Mouse (Mus musculus) colon, adult 2 months (tissue): ENCODE results near the gene Ccr7. TPM values are rescaled to one million over a fixed set of nuclear protein-coding genes. Genes with fewer than 3 reads are reported as not detected.

Source experiments
- polyA plus RNA-seq: library from polyadenylated mRNA; depleted of rRNA; stranded (reverse); fragments of >200 nt; gene quantifications from 2 replicates; pipeline ENCODE4 v1.2.3, GENCODE M21; 2012; rRNA removed

Ccr7 gene
- 3.1 and 4.5 TPM in 2 replicates for polyA plus RNA-seq

DNA sequence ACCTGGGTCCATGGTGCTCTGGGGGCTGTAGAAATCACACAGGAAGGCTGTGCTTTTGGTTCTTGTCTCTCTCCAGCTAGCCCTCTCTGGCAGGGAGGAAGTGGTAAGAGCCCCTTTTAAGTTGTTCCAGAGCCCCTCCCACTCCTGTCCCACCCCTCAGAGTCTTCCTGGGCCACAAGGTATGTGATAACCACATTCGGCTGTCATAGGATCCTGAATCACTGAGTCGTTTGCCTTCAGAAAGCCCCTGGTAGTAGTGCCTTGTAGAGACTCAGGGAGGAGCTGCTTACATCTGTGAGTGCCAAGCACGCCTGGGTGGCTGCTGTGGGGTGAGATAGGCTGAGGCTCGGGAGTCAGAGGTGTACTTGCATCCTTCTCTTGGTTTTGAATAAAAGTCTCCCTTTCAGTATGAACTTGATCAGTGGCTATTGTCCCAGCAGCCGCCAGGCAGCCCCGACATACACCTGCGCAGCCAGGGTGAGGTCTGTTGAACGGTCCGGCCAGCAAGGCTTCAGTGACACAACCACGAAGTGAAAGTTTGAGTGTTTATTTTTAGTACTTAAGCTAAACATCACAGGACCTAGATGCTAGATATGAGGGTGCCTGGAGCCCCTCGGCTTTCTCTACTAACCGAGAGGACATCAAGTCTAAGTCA, at the start of gene Ccr7:
Gene Ccr7, minus strand, starts transcription at position 91 of the 655 bp plus-strand sequence.

Other genes with a start within 250 kb of the Ccr7 start
- 0.47 and 0.62 TPM in 2 replicates for gene Cdc6, start 247.3 kb downstream of the Ccr7 start, polyA plus RNA-seq
- 29.3 and 34.7 TPM in 2 replicates for gene Rara, start 227.3 kb downstream of the Ccr7 start, polyA plus RNA-seq
- gene Gjd3, start 172.1 kb downstream of the Ccr7 start, polyA plus RNA-seq = 3.7 and 5.6 TPM in 2 replicates
- gene Top2a, start 130.9 kb downstream of the Ccr7 start, polyA plus RNA-seq = 4.7 and 5.1 TPM in 2 replicates
- gene Igfbp4, start 113.8 kb downstream of the Ccr7 start, polyA plus RNA-seq = 226 and 235 TPM in 2 replicates
- gene Tns4, start 65.8 kb downstream of the Ccr7 start, polyA plus RNA-seq = 114 and 144 TPM in 2 replicates
- 13.9 and 16.7 TPM in 2 replicates for gene Smarce1, start 75.9 kb upstream of the Ccr7 start, polyA plus RNA-seq
- 0.07 and 0.23 TPM in 2 replicates for gene Krt222, start 89.0 kb upstream of the Ccr7 start, polyA plus RNA-seq
- gene Krt24, start 130.2 kb upstream of the Ccr7 start, polyA plus RNA-seq = not detected in 2 replicates
- not detected in 2 replicates for gene Krt25, start 167.9 kb upstream of the Ccr7 start, polyA plus RNA-seq
- gene Krt26, start 182.9 kb upstream of the Ccr7 start, polyA plus RNA-seq = not detected in 2 replicates
- gene Krt27, start 196.0 kb upstream of the Ccr7 start, polyA plus RNA-seq = not detected in 2 replicates
- not detected in 2 replicates for gene Krt28, start 219.8 kb upstream of the Ccr7 start, polyA plus RNA-seq
- gene Krt10, start 234.3 kb upstream of the Ccr7 start, polyA plus RNA-seq = 0.33 and 0.76 TPM in 2 replicates